Mouse (Mus musculus): ENCODE data around the gene Fpgs.

DNA sequence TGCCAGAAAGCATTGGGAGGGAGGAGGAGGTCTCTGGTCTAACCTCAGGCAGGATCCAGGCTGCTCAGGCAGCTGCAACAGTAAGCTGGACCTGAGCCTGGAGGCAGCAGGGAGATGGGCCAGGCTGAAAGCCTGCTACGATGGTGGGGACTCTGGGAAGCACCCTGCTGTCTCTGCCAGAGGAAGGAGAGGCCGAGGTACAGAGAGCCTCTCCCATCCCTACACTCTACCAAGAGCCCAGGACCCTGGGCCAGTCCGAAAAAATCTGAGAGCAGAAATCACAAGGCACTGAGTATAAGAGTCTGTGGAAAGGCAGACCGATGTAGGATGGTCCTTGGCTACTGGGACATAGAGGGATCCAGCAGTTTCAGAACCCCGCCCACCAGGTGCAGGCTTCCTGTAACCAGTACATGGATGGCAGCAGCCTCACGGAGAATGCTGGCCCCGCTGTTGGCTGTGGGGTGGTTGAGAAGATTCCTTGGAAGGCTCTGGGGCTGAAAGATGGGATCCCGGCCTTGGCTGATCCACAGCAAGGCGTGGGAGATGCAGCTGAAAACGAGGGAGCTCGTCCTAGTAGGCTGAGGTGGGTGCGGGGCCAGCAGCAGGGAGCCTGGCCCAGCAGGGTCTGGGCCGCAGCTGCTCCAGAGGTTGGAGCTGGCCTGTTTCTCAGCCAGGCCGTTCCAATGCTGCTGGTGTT lies 21.1 kb downstream of the Fpgs start:
- TF ChIP-seq POLR2A (IDR thresholded peaks at IDR 0.05; ENCODE audit: borderline replicate concordance, extremely low read depth, insufficient read depth, insufficient read length, poor library complexity, severe bottlenecking) (no peak), CTCF (IDR thresholded peaks at IDR 0.05; ENCODE audit: borderline replicate concordance, extremely low read depth, insufficient read depth, insufficient read length) (no peak)

Data from brain, embryonic 14.5 days (tissue).